Mouse (Mus musculus): Measurements from ENCODE around the gene Flvcr2. TPM values are rescaled to one million over a fixed set of nuclear protein-coding genes. Genes with fewer than 3 reads are reported as not detected.
"Not testable (repeated sequence)": the region's sequence is repeated elsewhere in the genome, so short reads cannot be mapped to it uniquely, and the experiment has no call there.

Gene Flvcr2
- polyA plus RNA-seq (2015; fragmentation: Nextera tagmentation; extraction: Ambion mirVana) = 5.4 and 5.6 TPM in 2 replicates

DNA sequence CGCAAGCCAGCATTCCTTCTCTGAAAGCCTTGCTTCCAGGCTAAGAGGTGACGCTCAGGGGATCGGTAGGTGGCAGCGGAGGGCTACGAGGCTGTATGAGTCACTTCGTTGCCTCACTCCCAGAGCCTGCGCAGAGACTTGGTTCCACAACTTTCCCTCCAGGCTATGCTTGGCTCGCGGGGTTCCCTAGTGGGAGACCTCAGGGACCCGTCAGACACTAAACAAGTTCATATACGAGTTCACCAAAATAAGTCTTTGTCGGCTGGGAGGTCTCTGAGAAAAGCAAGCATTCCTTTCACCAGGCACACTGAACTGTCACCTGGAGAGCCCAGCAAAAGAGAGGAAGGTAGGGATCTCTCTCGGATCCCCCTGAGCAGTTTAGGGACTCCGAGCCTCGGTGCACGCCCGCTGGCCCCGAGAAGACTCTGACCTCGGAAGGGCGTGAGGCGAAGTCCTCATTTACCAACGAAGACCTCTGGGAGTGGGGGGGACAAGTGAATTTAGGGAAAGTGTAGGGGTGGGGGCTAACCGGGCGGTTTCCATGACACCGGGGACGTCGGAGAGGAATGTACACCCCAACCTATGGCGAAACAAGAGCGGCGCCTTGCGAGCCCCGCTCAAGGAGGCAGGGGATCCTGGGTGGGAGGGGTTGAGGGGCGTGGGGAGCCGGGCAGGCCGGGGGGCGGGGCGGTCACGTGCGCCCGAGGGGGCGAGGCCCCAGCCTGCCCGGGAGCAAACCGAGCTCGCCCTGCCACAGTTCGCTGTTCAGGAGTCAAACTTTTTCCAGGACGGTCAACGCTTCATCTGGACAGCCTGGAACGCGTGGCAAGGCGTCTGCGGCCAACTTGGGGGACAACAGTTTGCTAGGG, at the start of gene Flvcr2:
Gene Flvcr2, plus strand, starts transcription at position 713 of the 869 bp plus-strand sequence.
- ATAC-seq (ENCODE audit: low FRiP score) = peak; percentile 90
- H3K4me3 ChIP-seq (replicated peaks) = peak within 1 kb of the TSS; percentile 42
- no peaks in the 10 kb centered on the region for H3K9me3 ChIP-seq (replicated peaks)
- WGBS = 2% methylated on average over 51 of the region's 51 CpGs
- peak within 1 kb of the TSS; percentile 90 for H3K4me2 ChIP-seq
- peaks cover 16% of the 10 kb centered on the region for H3K4me1 ChIP-seq
- H3K27ac ChIP-seq (replicated peaks) = no peak within 1 kb of the TSS
- H3K9ac ChIP-seq (replicated peaks) = peak within 1 kb of the TSS; percentile 40; the same call in 1 of the 2 replicates
- H3K36me3 ChIP-seq = no peaks in the 10 kb centered on the region
- H3K27me3 ChIP-seq (replicated peaks) = peaks cover 25% of the 10 kb centered on the region

DNA sequence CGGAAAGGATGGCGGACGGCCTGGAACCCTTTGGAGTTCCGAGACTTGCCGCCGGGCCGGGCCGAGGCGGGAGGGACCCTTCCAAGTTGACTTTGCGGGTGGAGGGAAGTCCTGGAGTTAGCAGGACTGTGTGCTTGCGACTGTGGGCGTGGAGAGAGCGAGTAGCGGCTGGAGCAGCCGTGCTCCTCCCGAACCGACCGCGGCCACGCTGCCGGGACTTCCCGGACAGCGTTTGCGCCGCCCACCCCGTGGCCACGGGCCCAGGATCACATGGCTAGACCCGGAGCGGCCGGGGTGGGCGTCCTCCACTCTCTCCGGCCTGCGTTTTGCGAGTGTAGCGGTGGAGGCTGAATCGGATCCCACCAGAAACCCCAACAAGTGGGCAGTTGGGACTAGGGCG, 48.2 kb upstream of the Flvcr2 start:
- not testable (repeated sequence) for H3K9me3 ChIP-seq (replicated peaks); H3K27me3 ChIP-seq (replicated peaks); H3K27ac ChIP-seq (replicated peaks); H3K9ac ChIP-seq (replicated peaks); H3K36me3 ChIP-seq; H3K4me1 ChIP-seq
- H3K4me2 ChIP-seq = peak overlapping the region; percentile 41
- H3K4me3 ChIP-seq (replicated peaks) = peak overlapping the region; percentile 16; the same call in 1 of the 2 replicates
- peak; percentile 79; the same call in 1 of the 2 replicates for ATAC-seq (ENCODE audit: low FRiP score)
- WGBS = 21% methylated on average over 14 of the region's 37 CpGs

DNA sequence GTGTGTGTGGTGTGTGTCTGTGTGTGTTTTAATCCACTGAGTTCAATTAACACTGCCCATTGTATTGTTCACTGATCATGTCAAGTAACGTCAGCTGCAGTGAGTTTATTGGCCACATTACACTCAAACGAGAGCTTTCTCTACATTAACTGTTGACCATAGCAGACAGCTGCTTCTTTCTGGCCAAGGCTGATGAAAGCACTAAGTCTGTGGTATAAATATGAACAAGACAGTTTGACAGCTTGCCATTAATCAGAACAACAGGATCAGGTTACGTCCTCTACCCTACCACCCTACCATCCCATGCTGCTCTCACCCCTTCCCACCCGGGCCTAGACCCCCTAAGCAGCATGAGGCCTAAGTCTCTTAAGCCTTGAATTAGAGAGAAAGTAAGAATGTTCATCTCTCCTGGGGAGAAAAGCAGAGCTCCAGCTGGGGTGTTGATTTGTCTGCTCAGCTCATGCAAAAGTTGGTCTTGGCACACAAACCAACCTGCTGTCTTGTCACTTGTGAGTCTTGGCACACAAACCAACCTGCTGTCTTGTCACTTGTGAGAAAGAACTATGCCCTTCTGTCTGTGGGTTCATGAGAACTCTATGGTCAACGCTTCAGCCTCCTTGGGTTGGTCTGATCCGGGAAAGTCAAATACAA, 46.0 kb upstream of the Flvcr2 start:
- no peak for ATAC-seq (ENCODE audit: low FRiP score)
- Histone ChIP-seq H3K4me3 (replicated peaks) (no peak overlapping the region), H3K9ac (replicated peaks) (no peak overlapping the region), H3K27ac (replicated peaks) (no peak overlapping the region), H3K9me3 (replicated peaks) (no peaks in the 10 kb centered on the region), H3K4me2 (no peak overlapping the region), H3K36me3 (no peaks in the 10 kb centered on the region), H3K4me1 (peaks cover 5% of the 10 kb centered on the region; the same call in 1 of the 2 replicates), H3K27me3 (replicated peaks) (peaks cover 11% of the 10 kb centered on the region; the same call in 1 of the 2 replicates)
- WGBS = 65% methylated on average over 6 of the region's 6 CpGs

DNA sequence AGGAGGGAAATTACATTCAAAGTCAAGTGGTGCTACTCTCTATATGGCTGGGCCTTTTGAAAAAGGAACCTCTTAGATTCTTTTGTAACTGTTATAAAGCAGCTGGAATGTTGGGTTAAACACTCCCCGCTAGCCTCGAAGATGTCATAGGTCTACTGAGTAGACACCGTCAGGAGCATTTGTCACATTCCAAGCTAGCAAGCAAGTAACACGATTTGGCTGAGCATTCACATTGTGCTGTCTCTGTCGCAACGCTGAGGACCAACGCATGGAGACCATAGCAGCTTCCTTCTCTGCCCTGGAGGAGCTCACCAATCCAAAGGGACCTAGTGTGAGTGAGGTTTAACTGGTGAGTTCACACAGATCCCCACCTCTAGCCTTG, 45.5 kb upstream of the Flvcr2 start:
- H3K4me3 ChIP-seq (replicated peaks) = no peak overlapping the region
- no peaks in the 10 kb centered on the region for H3K36me3 ChIP-seq

DNA sequence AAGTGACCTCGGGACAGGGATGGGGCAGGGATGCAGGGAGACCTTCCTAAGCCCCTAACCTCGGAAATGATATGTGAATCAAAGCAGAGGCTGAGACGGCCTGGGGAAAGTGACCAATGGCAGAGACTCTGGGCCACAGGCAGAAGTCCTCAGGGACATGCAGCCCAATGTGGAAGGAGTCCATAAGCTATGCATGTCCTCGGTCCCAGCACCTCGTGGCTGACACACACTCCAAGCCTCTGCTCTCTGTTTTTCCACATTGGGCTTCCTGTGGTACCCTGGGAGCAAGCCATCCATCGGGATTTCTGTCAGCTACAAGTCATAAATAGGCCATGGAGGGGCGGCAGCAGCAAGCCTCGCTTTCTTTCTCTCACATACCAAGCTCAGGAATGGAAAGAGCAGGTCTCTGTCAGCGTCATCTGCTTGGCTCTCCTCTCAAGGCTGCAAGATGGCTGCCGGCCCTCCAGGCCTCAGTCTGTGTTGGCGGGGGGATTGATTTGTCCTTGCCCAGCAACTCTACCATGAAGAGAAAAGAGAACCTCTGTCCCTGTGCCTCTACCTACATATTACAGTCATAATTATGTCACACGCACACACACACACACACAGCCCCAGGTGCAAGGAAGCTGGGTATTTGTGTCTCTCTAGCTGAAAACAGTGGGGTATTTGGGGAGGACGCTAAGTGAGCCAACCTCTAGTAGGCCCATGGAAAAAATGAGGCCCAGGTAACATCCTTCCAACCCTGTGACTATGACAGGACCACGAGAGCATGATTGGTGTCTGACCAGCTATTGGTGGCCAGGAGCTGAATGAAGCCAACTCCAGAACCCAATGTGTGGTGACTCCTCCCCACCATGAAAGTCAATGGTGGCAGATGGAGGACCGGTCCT, 43.9 kb upstream of the Flvcr2 start:
- Histone ChIP-seq H3K27ac (replicated peaks) (no peak overlapping the region), H3K4me2 (no peak overlapping the region), H3K36me3 (no peaks in the 10 kb centered on the region), H3K4me3 (replicated peaks) (no peak overlapping the region), H3K27me3 (replicated peaks) (peaks cover 19% of the 10 kb centered on the region), H3K9ac (replicated peaks) (no peak overlapping the region), H3K4me1 (peaks cover 13% of the 10 kb centered on the region; the same call in 1 of the 2 replicates), H3K9me3 (replicated peaks) (no peaks in the 10 kb centered on the region)
- ATAC-seq (ENCODE audit: low FRiP score) = no peak
- 80% methylated on average over 15 of the region's 15 CpGs for whole genome bisulfite sequencing

More for the DNA sequence above, 45.5 kb upstream of the Flvcr2 start:
- no peaks in the 10 kb centered on the region for H3K9me3 ChIP-seq (replicated peaks)
- no peak overlapping the region for H3K9ac ChIP-seq (replicated peaks)
- no peak for ATAC-seq (ENCODE audit: low FRiP score)
- WGBS = 88% methylated on average over 7 of the region's 7 CpGs
- H3K4me2 ChIP-seq = no peak overlapping the region
- H3K27ac ChIP-seq (replicated peaks) = no peak overlapping the region
- peaks cover 10% of the 10 kb centered on the region; the same call in 1 of the 2 replicates for H3K4me1 ChIP-seq
- peaks cover 14% of the 10 kb centered on the region for H3K27me3 ChIP-seq (replicated peaks)

DNA sequence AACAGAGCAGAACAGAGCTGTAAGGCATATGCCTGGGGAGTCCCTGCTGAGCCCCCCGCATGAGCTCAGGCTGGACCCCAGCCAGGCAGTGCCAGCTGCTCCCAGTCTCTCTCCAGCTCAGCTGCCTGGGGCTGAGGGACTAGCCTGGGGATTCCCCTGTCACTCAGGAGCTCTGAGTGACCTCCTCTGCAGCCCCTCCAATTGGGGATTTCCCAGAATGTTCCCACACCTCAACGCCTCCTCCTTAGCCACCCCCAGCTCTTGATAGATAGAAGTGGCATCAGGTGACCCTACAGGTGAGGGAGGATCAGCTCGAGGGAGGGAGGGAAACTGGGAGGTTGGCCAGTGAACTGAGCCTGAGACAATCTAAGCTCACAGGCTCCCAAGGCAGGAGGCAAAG, 42.8 kb upstream of the Flvcr2 start:
- Histone ChIP-seq H3K9ac (replicated peaks) (no peak overlapping the region), H3K4me1 (peaks cover 13% of the 10 kb centered on the region; the same call in 1 of the 2 replicates), H3K36me3 (no peaks in the 10 kb centered on the region), H3K4me2 (no peak overlapping the region), H3K27ac (replicated peaks) (no peak overlapping the region), H3K27me3 (replicated peaks) (peaks cover 19% of the 10 kb centered on the region), H3K9me3 (replicated peaks) (no peaks in the 10 kb centered on the region), H3K4me3 (replicated peaks) (no peak overlapping the region)
- WGBS = 66% methylated on average over 3 of the region's 3 CpGs
- no peak for ATAC-seq (ENCODE audit: low FRiP score)

DNA sequence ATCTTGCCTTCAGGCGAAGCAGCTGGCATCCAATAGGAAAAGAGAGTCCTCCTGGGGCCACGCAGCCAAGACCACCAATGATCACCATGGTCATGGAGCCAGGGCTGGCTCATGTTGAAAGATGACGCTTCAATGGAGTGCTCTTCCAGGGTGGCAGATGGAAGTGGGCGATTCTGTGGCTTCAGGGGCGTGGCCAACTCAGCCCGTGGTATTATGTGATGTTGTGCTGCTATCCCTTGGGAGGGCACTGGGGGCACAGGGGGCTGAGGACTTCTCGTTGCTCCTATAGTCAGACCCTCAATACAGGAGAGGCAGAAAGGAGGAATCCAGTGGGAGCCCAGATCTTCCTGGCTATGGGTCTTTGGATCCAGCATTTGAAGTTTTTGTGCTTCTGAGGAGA, 41.8 kb upstream of the Flvcr2 start:
- Histone ChIP-seq H3K9ac (replicated peaks) (no peak overlapping the region), H3K36me3 (no peaks in the 10 kb centered on the region), H3K4me2 (no peak overlapping the region), H3K9me3 (replicated peaks) (no peaks in the 10 kb centered on the region), H3K4me3 (replicated peaks) (no peak overlapping the region), H3K27ac (replicated peaks) (no peak overlapping the region), H3K4me1 (peaks cover 13% of the 10 kb centered on the region; the same call in 1 of the 2 replicates), H3K27me3 (replicated peaks) (peaks cover 19% of the 10 kb centered on the region)
- ATAC-seq (ENCODE audit: low FRiP score) = no peak
- WGBS = 58% methylated on average over 7 of the region's 7 CpGs

DNA sequence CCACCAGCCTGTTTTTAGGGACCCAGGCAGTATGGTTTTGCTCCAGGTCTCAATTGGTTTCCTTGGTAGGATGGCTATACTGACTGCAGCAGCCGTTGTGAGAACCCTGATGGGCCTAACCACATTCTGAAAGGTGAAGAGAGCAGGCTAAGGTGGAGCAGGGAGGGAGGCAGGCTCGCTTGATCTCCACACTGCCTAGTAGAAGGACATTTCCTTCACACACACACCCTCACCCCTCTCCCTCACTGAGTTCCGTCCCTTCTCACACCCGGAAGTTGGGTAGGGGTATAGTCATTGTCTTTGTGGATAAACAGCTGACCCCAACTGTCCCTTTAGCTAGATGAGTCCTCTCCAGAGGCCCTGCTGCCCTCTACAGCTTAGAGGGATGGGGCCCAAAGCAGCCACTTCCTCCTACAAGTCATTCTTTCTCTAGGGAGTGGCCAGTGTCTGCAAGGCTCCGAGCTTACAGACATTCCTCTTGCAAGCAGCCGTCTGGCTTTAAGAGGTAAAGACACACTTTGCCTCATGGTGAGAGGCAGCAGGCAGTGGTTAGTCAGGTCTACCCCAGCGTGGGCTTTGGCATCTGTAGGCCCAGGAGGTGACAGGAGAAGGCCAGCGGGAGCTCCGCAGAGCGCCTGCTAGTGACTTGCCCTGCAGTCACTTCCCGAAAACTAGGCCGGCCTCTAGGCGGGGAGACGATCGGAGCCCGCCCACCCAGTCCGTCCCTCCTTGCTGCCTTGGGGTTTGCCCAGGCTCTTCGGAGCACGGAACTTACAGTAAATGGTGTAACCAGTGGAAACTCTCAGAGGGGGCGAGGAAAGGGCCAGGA, 41.1 kb upstream of the Flvcr2 start:
- peak overlapping the region; percentile 61 for H3K4me2 ChIP-seq
- H3K36me3 ChIP-seq = no peaks in the 10 kb centered on the region
- no peak overlapping the region for H3K27ac ChIP-seq (replicated peaks)
- peaks cover 13% of the 10 kb centered on the region; the same call in 1 of the 2 replicates for H3K4me1 ChIP-seq
- H3K4me3 ChIP-seq (replicated peaks) = peak overlapping the region; percentile 28
- H3K9ac ChIP-seq (replicated peaks) = peak overlapping the region; percentile 20; the same call in 1 of the 2 replicates
- no peaks in the 10 kb centered on the region for H3K9me3 ChIP-seq (replicated peaks)
- 14% methylated on average over 20 of the region's 20 CpGs for WGBS
- peaks cover 19% of the 10 kb centered on the region for H3K27me3 ChIP-seq (replicated peaks)
- no peak for ATAC-seq (ENCODE audit: low FRiP score)

DNA sequence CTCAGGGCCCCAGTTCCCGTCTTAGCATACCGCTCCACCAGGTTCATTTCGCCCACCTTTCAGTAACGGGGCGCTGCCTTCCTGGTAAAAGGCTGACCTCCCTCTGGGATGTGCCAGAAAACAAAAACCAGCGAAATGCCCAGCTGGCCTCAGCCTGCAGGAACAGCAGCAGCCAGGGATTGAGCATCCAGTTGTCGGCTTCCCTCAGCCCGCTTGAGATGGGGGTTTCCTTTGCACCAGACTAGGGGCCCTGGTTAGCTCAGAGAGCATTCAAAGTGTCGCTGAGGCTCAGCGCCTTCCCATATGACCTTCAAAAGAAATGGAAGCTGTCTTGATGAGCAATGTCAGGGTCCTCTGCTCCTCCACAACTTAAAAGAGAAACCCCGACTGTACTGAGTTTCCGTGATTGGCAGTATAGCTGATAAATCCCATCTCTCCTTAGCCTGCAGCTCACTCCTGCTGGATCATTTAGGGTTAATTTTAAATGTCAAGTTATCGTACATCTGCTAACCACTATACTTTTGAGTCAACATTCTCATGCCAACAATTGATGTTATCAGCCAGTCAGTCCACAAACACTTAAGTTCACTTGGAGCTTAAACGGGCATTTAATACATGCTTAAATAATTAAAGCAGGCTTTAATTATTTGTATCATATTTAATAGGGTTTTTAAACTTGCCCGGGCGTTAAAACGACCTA, 40.4 kb upstream of the Flvcr2 start:
- H3K4me3 ChIP-seq (replicated peaks) = peak overlapping the region; percentile 28
- H3K9ac ChIP-seq (replicated peaks) = peak overlapping the region; percentile 20; the same call in 1 of the 2 replicates
- no peak for ATAC-seq (ENCODE audit: low FRiP score)
- H3K27me3 ChIP-seq (replicated peaks) = peaks cover 19% of the 10 kb centered on the region
- peaks cover 13% of the 10 kb centered on the region; the same call in 1 of the 2 replicates for H3K4me1 ChIP-seq
- H3K27ac ChIP-seq (replicated peaks) = no peak overlapping the region
- H3K36me3 ChIP-seq = no peaks in the 10 kb centered on the region
- H3K9me3 ChIP-seq (replicated peaks) = no peaks in the 10 kb centered on the region
- 23% methylated on average over 17 of the region's 17 CpGs for WGBS
- H3K4me2 ChIP-seq = peak overlapping the region; percentile 61

DNA sequence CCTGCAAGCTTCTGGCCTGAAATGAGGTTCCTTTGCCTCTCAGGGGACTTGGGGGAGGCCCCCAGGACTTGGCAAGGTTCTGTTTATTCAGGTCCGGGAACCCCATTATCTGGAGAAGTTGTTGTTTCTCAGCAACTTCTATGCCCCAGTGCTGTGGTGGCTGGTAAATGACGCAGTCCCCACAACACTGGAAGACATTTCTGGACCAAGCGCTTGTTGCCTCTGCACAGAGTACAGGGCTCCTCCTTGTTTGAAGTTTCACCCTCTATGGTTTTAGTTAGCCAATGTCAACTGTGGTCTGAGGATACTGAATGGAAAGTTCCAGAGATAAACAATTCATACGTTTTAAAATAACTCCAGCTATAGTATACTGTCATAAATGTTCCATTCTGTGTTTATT, 39.4 kb upstream of the Flvcr2 start:
- H3K4me1 ChIP-seq = peaks cover 13% of the 10 kb centered on the region; the same call in 1 of the 2 replicates
- WGBS = 86% methylated on average over 4 of the region's 4 CpGs
- no peak overlapping the region for H3K9ac ChIP-seq (replicated peaks)
- H3K27ac ChIP-seq (replicated peaks) = no peak overlapping the region
- no peaks in the 10 kb centered on the region for H3K36me3 ChIP-seq
- H3K27me3 ChIP-seq (replicated peaks) = peaks cover 19% of the 10 kb centered on the region
- H3K9me3 ChIP-seq (replicated peaks) = no peaks in the 10 kb centered on the region
- no peak overlapping the region for H3K4me2 ChIP-seq
- no peak for ATAC-seq (ENCODE audit: low FRiP score)
- H3K4me3 ChIP-seq (replicated peaks) = no peak overlapping the region

Measured in neural tube, embryonic 15.5 days (tissue).